Mouse (Mus musculus): Measurements from ENCODE around the gene Kremen2.
A peak's percentile ranks its signal among the peaks of the same experiment; 100 is the strongest.
"Not testable (repeated sequence)": the region's sequence is repeated elsewhere in the genome, so short reads cannot be mapped to it uniquely, and the experiment has no call there.

Gene Kremen2

DNA sequence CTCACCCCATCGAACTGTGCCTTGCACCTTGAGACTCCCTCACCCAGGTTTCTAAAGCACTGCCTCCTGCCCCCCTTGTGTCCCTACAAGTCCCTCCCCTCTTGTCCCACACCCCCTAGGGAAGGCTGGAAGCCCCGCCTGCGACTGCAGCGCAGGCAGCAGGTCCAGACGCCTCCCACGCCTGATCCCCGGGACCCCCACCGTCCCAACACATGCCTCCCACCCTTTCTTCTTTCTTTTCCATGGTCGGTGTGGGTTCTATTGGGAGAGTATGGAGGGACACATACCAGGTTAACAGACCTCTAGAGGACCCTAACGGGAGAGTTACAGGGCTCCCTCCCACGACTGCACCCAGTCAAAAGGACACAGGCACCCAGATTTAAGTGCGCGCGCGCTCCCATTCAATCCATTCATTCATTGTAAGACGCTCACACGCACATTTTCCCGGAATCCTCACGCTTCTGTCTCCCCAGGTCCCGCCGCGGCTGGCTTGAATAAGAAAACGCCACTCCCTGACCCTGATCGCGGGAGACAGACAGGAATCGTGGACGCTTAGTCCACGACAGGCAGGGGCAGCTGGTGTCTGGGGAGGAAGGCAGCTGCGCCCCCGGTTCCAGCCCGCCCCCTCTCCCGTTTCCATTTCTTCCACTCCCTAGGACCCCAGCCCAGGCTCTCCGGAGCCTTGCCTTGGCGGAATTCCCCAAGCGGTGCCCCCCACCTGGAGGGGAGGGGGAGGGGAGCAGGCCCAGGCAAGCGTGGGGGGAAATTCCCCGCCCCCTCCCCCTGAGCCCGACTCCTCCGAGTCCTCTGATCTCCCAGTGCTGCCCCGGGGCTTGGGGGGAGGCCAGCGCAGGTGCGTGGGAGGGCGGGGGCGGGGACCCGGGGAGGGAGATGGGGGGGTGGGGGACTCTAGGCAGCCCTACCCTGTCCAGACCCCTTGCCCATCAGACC lies at the start of gene Kremen2:
Gene Kremen2 (minus strand): TSS at position 533 of the 951 bp plus-strand sequence.
- DNase-seq, result no peak

GRCm38 (mm10) chr17:23795323-23795722 lies 49.7 kb upstream of the Kremen2 start:
- DNase-seq, result no peak

DNA sequence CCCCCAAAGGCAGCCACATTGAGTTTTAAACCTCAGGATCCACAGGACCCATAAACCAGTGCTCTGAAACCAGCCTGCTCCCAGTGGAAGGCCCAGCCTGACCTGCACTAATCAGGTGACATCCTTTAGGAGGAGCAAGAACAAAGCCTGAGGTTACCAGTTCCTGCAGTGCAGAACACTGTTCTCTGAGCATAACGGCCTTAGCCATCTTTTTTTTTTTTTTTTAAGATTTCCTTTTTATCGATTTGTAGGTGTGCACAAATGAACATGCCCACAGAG lies 45.4 kb upstream of the Kremen2 start:
- DNase-seq, result no peak

GRCm38 (mm10) chr17:23790269-23791078 lies 44.8 kb upstream of the Kremen2 start, which contains the start of gene Srrm2:
Gene Srrm2 (plus strand): TSS chr17:23790532.
- DNase-seq, result peak; percentile 61

- no peak for DNase-seq
Measured at GRCm38 (mm10) chr17:23789749-23790268, 44.2 kb upstream of the Kremen2 start.

DNA sequence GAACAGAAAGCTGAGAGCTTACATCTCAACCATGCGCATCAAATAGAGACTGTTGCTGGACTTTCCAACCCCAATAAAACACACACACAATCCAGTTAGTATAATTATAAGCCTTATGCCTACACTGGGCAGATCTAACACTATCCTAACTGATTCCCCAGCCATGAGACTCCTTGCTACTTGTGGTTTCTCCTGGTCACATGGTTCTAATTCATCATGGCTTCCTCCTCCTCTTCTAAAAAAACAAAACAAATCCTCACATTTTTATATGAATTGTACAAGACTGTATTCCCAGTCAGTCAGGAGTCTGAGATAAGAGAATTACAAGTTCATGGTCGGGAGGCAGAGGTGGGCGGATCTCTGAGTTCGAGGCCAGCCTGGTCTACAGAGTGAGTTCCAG lies 43.3 kb upstream of the Kremen2 start:
- no peak for DNase-seq

GRCm38 (mm10) chr17:23786510-23786931 lies 40.9 kb upstream of the Kremen2 start:
- DNase-seq, result peak; percentile 60

GRCm38 (mm10) chr17:23785561-23786471 lies 40.2 kb upstream of the Kremen2 start, which contains the start of gene Flywch2:
Gene Flywch2 (minus strand): TSS chr17:23786081.
- peak; percentile 95 for DNase-seq

DNA sequence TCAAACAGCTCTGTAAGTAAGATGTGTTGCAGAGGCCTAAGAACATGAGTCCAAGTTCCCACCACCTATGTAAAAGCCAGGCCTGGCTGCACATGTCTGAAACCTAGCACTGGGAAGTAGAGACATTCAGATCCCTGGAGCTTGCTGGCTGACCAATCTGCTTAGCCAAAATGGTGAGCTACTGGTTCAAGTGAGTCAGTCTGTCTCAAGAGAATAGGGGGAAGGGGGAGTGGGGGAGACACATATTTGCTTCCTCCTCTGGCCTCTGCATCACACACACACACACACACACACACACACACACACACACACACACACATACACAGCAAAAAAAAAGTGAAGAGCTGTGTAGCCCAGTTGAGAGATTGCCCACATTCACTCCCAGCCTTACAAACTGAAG lies 37.7 kb upstream of the Kremen2 start:
- DNase-seq, result no peak

GRCm38 (mm10) chr17:23778447-23778846 lies 32.8 kb upstream of the Kremen2 start:
- DNase-seq, result no peak

DNA sequence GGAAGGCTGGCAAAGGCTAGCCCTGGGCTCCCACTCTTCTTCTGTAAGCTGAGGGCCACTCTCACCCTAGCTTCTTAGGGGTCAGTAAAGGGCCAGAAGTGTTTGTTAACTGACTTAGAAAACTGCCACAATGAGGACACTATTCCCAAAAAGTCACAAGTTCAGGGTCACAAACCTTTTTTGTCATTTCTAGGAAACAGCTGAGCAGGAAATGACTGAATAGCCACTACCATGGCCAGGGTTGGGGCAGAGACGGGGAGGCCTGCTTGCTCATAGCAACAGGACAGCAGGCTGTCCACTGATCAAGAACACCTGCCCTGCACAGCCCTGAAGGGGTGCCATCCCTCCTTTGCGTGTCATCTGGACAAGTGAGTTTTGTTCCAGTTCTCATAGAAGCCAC lies 31.5 kb upstream of the Kremen2 start:
- DNase-seq, result no peak

- DNase-seq, result no peak
Measured at GRCm38 (mm10) chr17:23776216-23776615, 30.6 kb upstream of the Kremen2 start.

GRCm38 (mm10) chr17:23774090-23774489 lies 28.5 kb upstream of the Kremen2 start:
- peak; percentile 76 for DNase-seq

- DNase-seq, result no peak
Measured at GRCm38 (mm10) chr17:23773676-23774075, 28.0 kb upstream of the Kremen2 start.

GRCm38 (mm10) chr17:23772219-23772556 lies 26.6 kb upstream of the Kremen2 start:
- not testable (repeated sequence) for DNase-seq

GRCm38 (mm10) chr17:23771284-23772218 lies 25.9 kb upstream of the Kremen2 start, which contains the start of gene Flywch1:
Gene Flywch1 (minus strand): TSS chr17:23771602.
- peak; percentile 99 for DNase-seq

- no peak for DNase-seq
Measured at GRCm38 (mm10) chr17:23770896-23771283, 25.3 kb upstream of the Kremen2 start.

DNA sequence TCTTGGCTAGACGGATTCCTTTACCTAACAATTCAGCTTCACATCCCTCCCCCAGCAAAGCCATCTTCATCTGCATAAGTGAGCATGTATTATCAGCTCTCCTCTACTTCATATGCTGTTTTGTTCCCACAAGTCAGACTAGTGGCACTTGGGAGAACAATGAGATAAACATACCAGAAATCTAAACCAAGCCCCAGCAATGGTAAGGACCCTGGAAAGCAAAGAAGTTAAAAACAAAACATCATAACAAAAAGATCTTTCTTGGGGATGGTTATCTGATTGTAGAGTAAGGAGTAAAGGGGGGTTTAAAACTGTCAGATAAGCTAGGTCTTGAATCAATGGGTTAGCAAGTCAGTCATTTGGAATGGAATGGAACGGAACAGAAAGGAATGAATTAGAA lies 24.9 kb upstream of the Kremen2 start:
- no peak for DNase-seq

DNA sequence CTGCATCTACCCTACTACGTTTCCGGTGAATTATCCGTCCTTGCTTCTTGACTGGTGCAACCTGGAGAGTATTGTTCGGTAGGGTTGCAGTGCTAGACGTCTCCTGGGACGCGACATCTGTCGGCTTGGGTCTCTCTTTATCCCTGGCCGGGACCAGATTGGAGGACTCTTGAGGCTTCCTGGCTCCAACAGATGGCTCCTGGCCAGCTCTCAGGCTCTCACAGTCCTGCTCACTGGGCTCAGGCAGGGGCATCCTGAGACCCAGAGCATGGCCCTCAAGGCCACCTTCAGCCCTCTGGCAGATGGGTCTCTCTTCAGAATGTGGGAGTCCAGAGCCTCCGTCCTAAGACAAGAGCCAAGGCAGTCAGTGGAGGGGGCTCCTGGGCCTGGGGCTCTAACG lies 17.3 kb upstream of the Kremen2 start:
- no peak for DNase-seq

- no peak for DNase-seq
Measured at GRCm38 (mm10) chr17:23761155-23761554, 15.5 kb upstream of the Kremen2 start.

DNA sequence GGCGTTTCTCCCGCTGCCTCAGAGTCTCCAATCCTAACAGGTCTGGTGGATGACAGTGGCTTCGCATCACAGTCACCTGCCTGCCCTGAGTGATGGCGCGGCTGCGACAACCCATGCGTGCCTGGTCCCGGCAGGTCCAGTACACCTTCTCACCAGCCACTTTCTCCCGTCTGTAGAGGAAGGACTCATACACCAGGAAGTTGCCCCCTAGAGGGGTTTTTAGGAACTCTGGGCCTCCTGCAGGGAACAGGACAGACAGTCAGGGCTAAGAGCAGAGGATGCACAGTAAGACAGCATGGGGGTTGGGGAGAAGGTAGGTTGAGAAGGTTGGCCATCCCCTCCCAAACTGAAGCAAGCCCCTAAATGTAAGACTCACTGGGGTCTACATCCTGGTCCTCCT lies 14.6 kb upstream of the Kremen2 start:
- no peak for DNase-seq
